Mouse (Mus musculus) heart, embryonic 11.5 days (tissue): Measurements from ENCODE around the gene Pdzrn3. TPM values are rescaled to one million over a fixed set of nuclear protein-coding genes. Genes with fewer than 3 reads are reported as not detected.

Experiments
- ATAC-seq: fragments of 200-750 bp; cut with Nextera tagmentation; replicated peaks from 2 replicates; pipeline ENCODE4 v1.8.0; 2017; ENCODE audit warnings: moderate library complexity; ENCODE audit not compliant: insufficient number of reproducible peaks, low FRiP score, low TSS enrichment
- H3K27ac ChIP-seq: fragments of 300-500 bp; sonication (generic); 2 replicates; pipeline ENCODE4 v1.5.1; 2014; ENCODE audit warnings: mild to moderate bottlenecking, low read depth, low read length
- H3K27me3 ChIP-seq: fragments of 300-500 bp; sonication (generic); 2 replicates; pipeline ENCODE4 v1.6.1; 2014; ENCODE audit warnings: mild to moderate bottlenecking, low read length, mixed read lengths; ENCODE audit not compliant: control insufficient read depth, insufficient read depth
- H3K36me3 ChIP-seq: fragments of 300-500 bp; sonication (generic); 2 replicates; pipeline ENCODE4 v1.6.1; 2014; ENCODE audit warnings: mild to moderate bottlenecking, low read length, moderate library complexity, mixed read lengths; ENCODE audit not compliant: control insufficient read depth, insufficient read depth
- H3K4me1 ChIP-seq: fragments of 300-500 bp; sonication (generic); 2 replicates; pipeline ENCODE4 v1.6.1; 2014; ENCODE audit warnings: low read length; ENCODE audit not compliant: control insufficient read depth, insufficient read depth
- H3K4me2 ChIP-seq: fragments of 300-500 bp; sonication (generic); 2 replicates; pipeline ENCODE4 v1.6.1; 2014; ENCODE audit warnings: mild to moderate bottlenecking, moderate library complexity
- H3K4me3 ChIP-seq: fragments of 300-500 bp; sonication (generic); 2 replicates; pipeline ENCODE4 v1.5.1; 2014; ENCODE audit warnings: low read depth, low read length
- H3K9ac ChIP-seq: fragments of 300-500 bp; sonication (generic); 2 replicates; pipeline ENCODE4 v1.6.1; 2014; ENCODE audit warnings: mild to moderate bottlenecking, low read depth, low read length, moderate library complexity
- H3K9me3 ChIP-seq: fragments of 300-500 bp; sonication (generic); replicated peaks from 2 replicates; pipeline ENCODE4 v1.6.1; 2016; ENCODE audit warnings: low read length; ENCODE audit not compliant: control insufficient read depth
- WGBS: fragments of 180-500 bp; shearing (Covaris S2); extraction: QIAGEN DNeasy Blood & Tissue Kit; methylation state at CpG from one replicate; pipeline ENCODE4 v1.1.7; 2014; ENCODE audit not compliant: insufficient replicate concordance; 5-methylcytosine and 5-hydroxymethylcytosine counted together
- polyA plus RNA-seq: library from polyadenylated mRNA; unstranded; fragments of >200 nt; fragmentation: Nextera tagmentation; extraction: Ambion mirVana; gene quantifications from 2 replicates; pipeline ENCODE4 v1.2.1, GENCODE M21; 2014

Pdzrn3 gene
- polyA plus RNA-seq, 1 experiment from 2014 or later: 10.5 TPM

DNA sequence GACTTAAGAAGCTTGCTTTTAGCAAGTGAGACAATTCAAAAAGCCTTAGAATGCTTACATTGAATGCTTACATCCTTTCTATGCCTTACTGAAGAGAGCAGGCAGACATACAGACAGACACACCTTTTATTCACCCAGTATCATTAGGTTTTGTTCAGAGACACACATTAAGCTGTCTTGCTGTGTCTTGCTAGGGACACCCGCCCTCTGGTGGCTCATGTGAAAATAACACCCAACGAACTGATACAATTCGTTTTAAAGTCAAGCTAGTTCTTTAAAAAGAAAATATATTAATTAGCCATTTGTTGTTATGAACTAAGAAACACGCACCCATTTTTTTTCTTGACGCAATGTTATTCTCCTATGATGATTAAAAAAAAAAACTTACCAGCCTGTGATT lies 180.1 kb downstream of the Pdzrn3 start:
- 22% methylated on average over 5 of the region's 5 CpGs for WGBS
- Histone ChIP-seq H3K9me3 (no peaks in the 10 kb centered on the region), H3K36me3 (no peaks in the 10 kb centered on the region), H3K4me1 (peaks cover 12% of the 10 kb centered on the region; the same call in 1 of the 2 replicates), H3K27ac (no peak overlapping the region), H3K27me3 (peaks cover 2% of the 10 kb centered on the region; the same call in 1 of the 2 replicates), H3K9ac (no peak overlapping the region), H3K4me2 (no peak overlapping the region), H3K4me3 (no peak overlapping the region)
- no peak for ATAC-seq

DNA sequence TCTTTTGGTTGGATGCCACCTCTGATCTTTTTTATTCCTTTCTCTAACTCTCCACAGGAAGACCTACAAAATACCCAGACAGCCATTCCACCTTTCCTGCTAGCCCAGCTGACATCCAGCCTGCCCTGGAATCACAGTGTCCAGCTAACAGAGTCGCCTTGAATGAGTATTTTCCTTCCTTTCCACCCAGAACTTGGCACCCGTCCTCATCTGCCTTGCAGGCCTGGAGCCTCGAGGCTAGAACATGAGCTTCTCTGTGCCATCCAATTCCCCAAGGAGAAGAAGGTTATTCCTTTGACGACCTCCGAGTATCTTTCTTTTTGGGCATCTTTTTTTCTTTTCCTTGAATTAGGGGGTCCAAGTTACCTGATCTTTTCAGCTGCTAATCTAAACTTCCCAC lies 181.8 kb downstream of the Pdzrn3 start:
- H3K4me2 ChIP-seq: no peak overlapping the region
- no peak for ATAC-seq

DNA sequence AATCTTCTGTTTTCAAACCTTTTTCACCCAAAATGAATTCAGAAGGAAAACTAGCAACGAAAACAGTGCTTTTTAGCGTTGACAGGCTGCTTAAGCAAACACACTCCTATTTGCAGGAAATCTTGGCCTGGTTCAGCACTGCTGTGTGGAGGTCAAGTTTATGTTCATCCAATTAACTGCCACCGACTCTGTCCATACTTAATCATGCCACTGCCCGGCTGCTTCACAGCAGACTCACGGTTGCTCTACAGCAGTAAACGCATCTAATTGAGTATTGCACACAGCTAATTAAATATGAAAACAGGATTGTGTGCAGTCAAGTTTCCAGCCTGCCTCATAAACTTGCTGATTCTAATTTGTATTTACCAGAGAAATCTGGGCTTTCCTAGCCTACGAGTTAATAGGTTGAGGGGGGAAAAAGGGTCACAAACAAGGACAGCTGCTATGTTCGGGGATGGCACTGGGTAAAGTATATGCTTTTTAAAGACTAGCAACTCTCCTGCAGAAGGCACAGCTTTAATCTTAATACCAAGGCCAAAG lies 183.2 kb downstream of the Pdzrn3 start:
- Histone ChIP-seq H3K36me3 (no peaks in the 10 kb centered on the region), H3K27me3 (no peaks in the 10 kb centered on the region), H3K9ac (no peak overlapping the region), H3K4me1 (peaks cover 12% of the 10 kb centered on the region; the same call in 1 of the 2 replicates), H3K27ac (no peak overlapping the region), H3K4me3 (no peak overlapping the region), H3K9me3 (no peaks in the 10 kb centered on the region), H3K4me2 (no peak overlapping the region)
- ATAC-seq: no peak
- WGBS: 74% methylated on average over 8 of the region's 8 CpGs

More for the DNA sequence above, 181.8 kb downstream of the Pdzrn3 start:
- no peak overlapping the region for H3K4me3 ChIP-seq
- H3K36me3 ChIP-seq: no peaks in the 10 kb centered on the region
- H3K9me3 ChIP-seq: no peaks in the 10 kb centered on the region
- no peak overlapping the region for H3K27ac ChIP-seq
- peaks cover 12% of the 10 kb centered on the region; the same call in 1 of the 2 replicates for H3K4me1 ChIP-seq
- peaks cover 2% of the 10 kb centered on the region; the same call in 1 of the 2 replicates for H3K27me3 ChIP-seq
- WGBS: 68% methylated on average over 5 of the region's 5 CpGs
- no peak overlapping the region for H3K9ac ChIP-seq

DNA sequence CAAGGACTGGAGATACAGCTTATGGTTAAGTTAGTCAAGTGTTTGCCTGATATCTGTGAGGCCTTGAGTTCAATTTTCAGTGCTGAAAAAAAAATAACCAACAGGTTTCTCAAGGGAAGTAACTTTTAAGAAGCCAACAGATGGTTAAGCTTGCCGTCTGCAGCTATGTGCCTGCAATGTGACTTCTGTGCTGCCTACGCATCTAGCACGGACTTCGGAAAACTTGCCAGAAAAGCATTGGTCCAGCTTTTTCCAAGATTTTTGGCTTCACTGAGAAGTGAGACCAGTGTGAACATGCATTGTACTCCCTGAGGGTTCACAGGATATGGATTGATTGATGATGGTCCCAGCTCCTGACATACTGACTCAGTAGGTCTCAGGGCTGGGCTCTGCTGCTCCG lies 186.1 kb downstream of the Pdzrn3 start:
- no peak overlapping the region for H3K27ac ChIP-seq
- H3K27me3 ChIP-seq: no peaks in the 10 kb centered on the region
- no peak overlapping the region for H3K4me3 ChIP-seq
- H3K4me1 ChIP-seq: peaks cover 9% of the 10 kb centered on the region; the same call in 1 of the 2 replicates
- no peak overlapping the region for H3K4me2 ChIP-seq
- H3K9me3 ChIP-seq: no peaks in the 10 kb centered on the region
- H3K36me3 ChIP-seq: no peaks in the 10 kb centered on the region
- no peak for ATAC-seq
- H3K9ac ChIP-seq: no peak overlapping the region
- WGBS: 84% methylated on average over 5 of the region's 5 CpGs

DNA sequence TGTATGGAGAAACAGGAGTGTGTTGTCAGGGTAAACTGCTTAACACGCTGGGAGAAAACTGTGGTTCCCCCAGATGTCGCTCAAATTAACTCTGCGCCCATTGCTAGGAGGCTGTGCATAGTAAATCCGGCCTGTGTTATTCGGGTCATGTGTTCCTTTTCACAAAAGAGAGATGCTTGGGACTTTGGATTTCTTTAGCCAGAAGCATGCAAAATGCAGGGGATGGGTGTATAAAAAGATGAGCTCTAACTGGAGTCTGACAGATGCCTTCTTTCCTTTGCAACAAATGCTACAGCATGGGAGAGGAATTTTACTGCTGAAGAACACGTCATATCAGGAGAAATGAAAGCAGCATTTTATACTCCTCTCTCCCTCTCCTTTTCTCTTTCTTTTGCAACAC lies 190.4 kb downstream of the Pdzrn3 start:
- WGBS: 78% methylated on average over 6 of the region's 6 CpGs
- no peak for ATAC-seq

DNA sequence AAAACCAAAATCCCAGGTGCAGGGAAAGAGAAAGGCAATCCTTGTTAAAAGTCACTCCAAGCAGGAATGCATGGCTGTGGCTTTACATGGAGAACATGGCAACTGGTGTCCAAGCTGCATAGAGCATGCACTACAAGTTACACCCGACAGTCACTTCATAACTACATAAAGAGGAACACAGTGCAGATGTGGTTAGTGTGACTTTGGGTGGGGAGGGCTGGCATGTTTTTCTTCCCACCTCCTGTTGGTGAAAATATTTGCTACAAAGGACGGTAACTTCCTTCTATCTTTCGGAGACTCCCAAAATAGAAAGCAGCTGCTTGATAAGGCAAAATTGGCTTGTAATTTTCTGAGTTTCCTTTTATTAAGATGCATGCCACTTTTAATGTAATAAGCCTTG lies 190.8 kb downstream of the Pdzrn3 start:
- WGBS: 59% methylated on average over 3 of the region's 3 CpGs
- ATAC-seq: no peak
- H3K27me3 ChIP-seq: 0 out of 2 replicates have a peak, but pooled peaks cover 3% of the 10 kb centered on the region
- no peak overlapping the region for H3K9ac ChIP-seq
- H3K4me1 ChIP-seq: peaks cover 6% of the 10 kb centered on the region; the same call in 1 of the 2 replicates
- H3K27ac ChIP-seq: no peak overlapping the region
- no peak overlapping the region for H3K4me3 ChIP-seq
- H3K4me2 ChIP-seq: no peak overlapping the region
- no peaks in the 10 kb centered on the region for H3K36me3 ChIP-seq
- no peaks in the 10 kb centered on the region for H3K9me3 ChIP-seq

More for the DNA sequence above, 190.4 kb downstream of the Pdzrn3 start:
- Histone ChIP-seq H3K9me3 (no peaks in the 10 kb centered on the region), H3K4me1 (peaks cover 6% of the 10 kb centered on the region; the same call in 1 of the 2 replicates), H3K27ac (no peak overlapping the region), H3K4me3 (no peak overlapping the region), H3K27me3 (0 out of 2 replicates have a peak, but pooled peaks cover 3% of the 10 kb centered on the region), H3K36me3 (no peaks in the 10 kb centered on the region), H3K9ac (no peak overlapping the region), H3K4me2 (no peak overlapping the region)

DNA sequence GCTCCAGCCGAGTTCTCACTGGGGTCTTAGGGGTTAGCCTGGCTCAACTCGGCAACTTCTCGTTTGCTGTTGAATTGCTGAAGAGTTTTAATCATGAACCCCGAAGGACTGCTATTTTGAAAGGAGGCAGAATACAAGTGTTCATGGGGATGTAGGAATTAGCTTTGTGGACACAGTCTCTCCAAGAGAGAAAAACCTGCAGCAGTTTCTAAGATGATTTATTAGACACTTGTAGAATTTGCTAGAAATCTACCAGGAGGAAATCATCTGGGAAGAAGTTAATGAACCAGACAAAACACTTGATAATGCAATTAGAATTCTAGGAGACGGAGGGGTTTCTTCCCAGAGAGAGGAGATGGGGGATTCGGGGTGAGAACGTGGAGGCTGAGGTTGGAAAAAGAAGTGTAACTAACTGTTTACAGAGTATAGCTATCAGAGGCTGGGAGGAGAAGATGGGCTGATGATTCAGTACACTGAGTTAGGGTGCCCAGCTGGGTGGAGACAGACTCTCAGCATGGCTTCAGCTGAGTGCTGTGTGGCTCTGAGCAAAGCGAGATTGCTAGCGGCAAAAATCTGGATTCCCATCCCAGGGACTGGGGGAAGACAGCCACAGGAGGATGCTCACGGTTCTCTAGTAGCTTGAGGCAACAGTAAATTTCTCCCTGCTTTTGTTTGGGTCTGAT lies 193.5 kb downstream of the Pdzrn3 start:
- H3K27ac ChIP-seq: no peak overlapping the region
- H3K9me3 ChIP-seq: no peaks in the 10 kb centered on the region
- H3K9ac ChIP-seq: no peak overlapping the region
- WGBS: 71% methylated on average over 10 of the region's 10 CpGs
- H3K27me3 ChIP-seq: 0 out of 2 replicates have a peak, but pooled peaks cover 3% of the 10 kb centered on the region
- no peak overlapping the region for H3K4me2 ChIP-seq
- ATAC-seq: no peak
- peaks cover 6% of the 10 kb centered on the region; the same call in 1 of the 2 replicates for H3K4me1 ChIP-seq
- no peaks in the 10 kb centered on the region for H3K36me3 ChIP-seq
- no peak overlapping the region for H3K4me3 ChIP-seq

DNA sequence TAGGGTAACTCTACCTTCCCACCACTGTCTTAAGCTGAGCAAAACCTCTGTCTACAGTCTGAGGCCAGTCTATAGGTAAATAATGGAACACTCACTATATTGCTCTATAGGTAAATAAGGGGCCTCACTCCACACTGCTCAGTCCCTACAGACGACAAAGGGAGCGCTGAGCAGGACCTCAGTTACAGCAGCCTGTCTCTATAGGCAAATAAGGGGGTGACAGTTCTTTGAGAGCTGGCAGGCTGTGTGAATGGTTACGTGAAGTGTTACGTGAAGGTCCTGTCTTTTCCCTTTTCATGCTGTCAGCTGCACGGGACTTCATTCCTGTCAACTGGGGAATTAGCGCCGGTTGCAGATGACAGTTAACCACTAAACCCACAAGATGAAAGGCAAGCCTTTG lies 207.0 kb downstream of the Pdzrn3 start:
- Histone ChIP-seq H3K4me1 (peaks cover 14% of the 10 kb centered on the region), H3K36me3 (peaks cover 6% of the 10 kb centered on the region; the same call in 1 of the 2 replicates), H3K9ac (no peak overlapping the region), H3K9me3 (no peaks in the 10 kb centered on the region), H3K27ac (no peak overlapping the region), H3K4me2 (no peak overlapping the region), H3K27me3 (peaks cover 8% of the 10 kb centered on the region; the same call in 1 of the 2 replicates), H3K4me3 (no peak overlapping the region)
- 42% methylated on average over 7 of the region's 7 CpGs for WGBS
- no peak; the same call in 1 of the 2 replicates for ATAC-seq
